In the genomic region with DNA sequence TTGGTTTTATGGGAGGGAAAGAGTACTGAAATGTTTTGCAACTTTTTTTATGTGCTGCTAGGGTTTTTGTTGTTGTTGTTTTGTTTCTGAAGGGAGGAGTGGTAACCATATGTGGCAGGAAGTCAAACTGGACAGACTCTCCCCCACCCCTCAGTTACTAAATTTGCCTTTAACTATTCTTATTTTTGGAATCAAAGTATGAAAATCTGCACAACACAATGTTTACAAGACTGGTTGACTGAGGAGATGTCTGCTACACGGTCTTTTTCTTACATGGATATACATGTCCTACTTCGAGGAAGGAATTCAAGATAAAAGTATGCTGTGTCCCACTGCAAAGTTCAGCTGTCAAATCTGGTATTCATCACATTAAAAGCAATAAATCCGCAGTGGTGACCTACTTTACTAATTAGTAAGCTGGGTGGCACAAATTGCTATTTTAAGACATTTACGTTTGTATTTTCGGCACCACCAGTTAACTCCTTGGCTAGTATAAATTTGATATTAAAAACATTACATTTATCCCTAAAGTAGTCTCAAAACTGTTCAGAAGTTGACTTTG, we compare ENCODE assay signal across 22 mouse cellular contexts. TPM values are rescaled to one million over a fixed set of nuclear protein-coding genes. Genes with fewer than 3 reads are reported as not detected.
DNase-seq lines count a peak whose midpoint lies in the region; TF ChIP-seq lines count a peak whose summit lies in the region.
"Had no signal": no experiment of that assay in that cellular context is flagged by ENCODE, and none has a peak within 500 bp of the region (broad histone marks: within the 10 kb centered on the region; RNA-seq: fewer than 3 reads in every experiment).

No protein-coding gene starts in this region.

- H3K27ac ChIP-seq in kidney, adult 2 months (ENCODE audit: insufficient read depth, low read depth, low read length), result no peak overlapping the region
- H3K27ac ChIP-seq in testis, adult 2 months (ENCODE audit: control insufficient read depth, insufficient read depth, low read depth, low read length), result peak overlapping the region; percentile 49; the same call in 1 of the 2 replicates
- H3K27ac ChIP-seq: forebrain, embryonic 10.5 days; hindbrain, embryonic 12.5 days; limb, embryonic 15.5 days; liver, embryonic 14.5 days; midbrain, embryonic 12.5 days; neural tube, embryonic 15.5 days; stomach, postnatal 0 days had no signal

- DNase-seq in kidney, adult 2 months, result peak; percentile 54
- no peak for DNase-seq in kidney, adult 18-20 months
- DNase-seq in testis, postnatal 14 days (ENCODE audit: low spot score), result no peak
- peak; percentile 86 for DNase-seq in retina, embryonic 14.5 days (ENCODE audit: low spot score)
- DNase-seq in layer of hippocampus, postnatal 14 days (ENCODE audit: low spot score in 2 of 2), result no peak
- no peak for DNase-seq in left cerebral cortex, adult 11 months (ENCODE audit: low spot score)
- DNase-seq: adrenal gland, postnatal 14 days; cerebellum, adult 8-10 months; gastrocnemius, postnatal 36 days; heart, postnatal 14 days; kidney, adult 11 months; lung, embryonic 14.5 days; right cerebral cortex, postnatal 14 days; thymus, postnatal 14 days had no signal

- TF ChIP-seq POLR2A in kidney, adult 2 months (IDR thresholded peaks at IDR 0.05; ENCODE audit: low read depth, low read length), result no peak
- TF ChIP-seq POLR2A in testis, adult 2 months (IDR thresholded peaks at IDR 0.05; ENCODE audit: control insufficient read depth, low read depth, low read length), result no peak

- no peak for TF ChIP-seq CTCF in kidney, adult 2 months (conservative IDR thresholded peaks at IDR 0.05; ENCODE audit: insufficient read depth, insufficient read length, low read depth, low read length)
- no peak for TF ChIP-seq CTCF in testis, adult 2 months (IDR thresholded peaks at IDR 0.05; ENCODE audit: control insufficient read depth, insufficient read depth, insufficient replicate concordance, low read depth, low read length)

- H3K27me3 ChIP-seq in kidney, adult 2 months (replicated peaks; ENCODE audit: control insufficient read depth, insufficient read depth, low read length), result no peaks in the 10 kb centered on the region
- H3K27me3 ChIP-seq in testis, adult 2 months (ENCODE audit: control insufficient read depth, insufficient read depth, low read length), result no peaks in the 10 kb centered on the region
- H3K27me3 ChIP-seq: hindbrain, embryonic 12.5 days; limb, embryonic 15.5 days; midbrain, embryonic 12.5 days; neural tube, embryonic 15.5 days had no signal

- H3K36me3 ChIP-seq in kidney, adult 2 months (ENCODE audit: control insufficient read depth, insufficient read depth, low read length), result peaks cover 4% of the 10 kb centered on the region; the same call in 1 of the 2 replicates
- peaks cover 3% of the 10 kb centered on the region for H3K36me3 ChIP-seq in testis, adult 2 months (ENCODE audit: control insufficient read depth, insufficient read depth, low read length)

- H3K4me3 ChIP-seq in kidney, adult 2 months (ENCODE audit: insufficient read depth, low read depth, low read length), result no peak overlapping the region
- H3K4me3 ChIP-seq in testis, adult 2 months (ENCODE audit: control insufficient read depth, low read depth, low read length), result no peak overlapping the region
- H3K4me3 ChIP-seq: forebrain, embryonic 10.5 days; hindbrain, embryonic 12.5 days; limb, embryonic 15.5 days; midbrain, embryonic 12.5 days; neural tube, embryonic 15.5 days had no signal

- WGBS in kidney, adult 2 months, result 42% methylated on average over 5 of the region's 5 CpGs

- peaks cover 10% of the 10 kb centered on the region; the same call in 1 of the 2 replicates for H3K4me1 ChIP-seq in kidney, adult 2 months (ENCODE audit: control insufficient read depth, insufficient read depth, low read length)
- no peaks in the 10 kb centered on the region for H3K4me1 ChIP-seq in testis, adult 2 months (ENCODE audit: control insufficient read depth, insufficient read depth, low read length)
- H3K4me1 ChIP-seq: forebrain, embryonic 10.5 days; hindbrain, embryonic 12.5 days; limb, embryonic 15.5 days; midbrain, embryonic 12.5 days; neural tube, embryonic 15.5 days had no signal

RNA-seq across cellular contexts. Expression of gene Cdc37l1, which starts 26.1 kb away (rescaled TPM):
- 13.5 and 15.6 TPM in 2 replicates for polyA plus RNA-seq in kidney, adult 2 months (2012; rRNA removed)
- 19.9 and 26.8 TPM in 2 replicates for polyA plus RNA-seq in testis, adult 2 months (2012; rRNA removed)
- 100 to 1,000 TPM in 1 of 2 experiments, 10 to 100 TPM in 1; 93.5 to 100 TPM for total RNA-seq in layer of hippocampus, postnatal 14 days (2021)

RNA-seq across cellular contexts. Expression of gene Ak3, which starts 31.5 kb away (rescaled TPM):
- 155 and 160 TPM in 2 replicates for polyA plus RNA-seq in kidney, adult 2 months (2012; rRNA removed)
- 13.2 and 13.6 TPM in 2 replicates for polyA plus RNA-seq in testis, adult 2 months (2012; rRNA removed)
- total RNA-seq in layer of hippocampus, postnatal 14 days (2021), result 10 to 100 TPM; 57.5 to 57.6 TPM

RNA-seq across cellular contexts. Expression of gene 4430402I18Rik, which starts 48.7 kb away (rescaled TPM):
- polyA plus RNA-seq in kidney, adult 2 months (2012; rRNA removed), result 8.1 and 9.0 TPM in 2 replicates
- polyA plus RNA-seq in testis, adult 2 months (2012; rRNA removed), result 190 and 233 TPM in 2 replicates
- 1 to 10 TPM; 6.1 to 9.4 TPM for total RNA-seq in layer of hippocampus, postnatal 14 days (2021)

RNA-seq across cellular contexts. Expression of gene Plpp6, which starts 52.5 kb away (rescaled TPM):
- 14.2 and 14.8 TPM in 2 replicates for polyA plus RNA-seq in kidney, adult 2 months (2012; rRNA removed)
- polyA plus RNA-seq in testis, adult 2 months (2012; rRNA removed), result 29.3 and 30.2 TPM in 2 replicates
- total RNA-seq in layer of hippocampus, postnatal 14 days (2021), result 10 to 100 TPM; 42.5 to 50.6 TPM

Comparison
In these comparisons a context has a peak if more than half of its experiments do, and no peak if none do; other contexts are left out.
1. DNase-seq: peak in kidney, adult 2 months (single experiment) and retina, embryonic 14.5 days (single experiment); none in kidney, adult 18-20 months (single experiment), testis, postnatal 14 days (single experiment), layer of hippocampus, postnatal 14 days (0 of 2) and left cerebral cortex, adult 11 months (single experiment).
2. RNA of gene Ak3, which starts 31.5 kb away (polyA plus RNA-seq): 155 to 160 TPM in kidney, adult 2 months; 13.2 to 13.6 TPM in testis, adult 2 months; every median in the first group is over 10 times any median in the second.
3. RNA of gene 4430402I18Rik, which starts 48.7 kb away (polyA plus RNA-seq): 190 to 233 TPM in testis, adult 2 months; 8.1 to 9.0 TPM in kidney, adult 2 months; every median in the first group is over 10 times any median in the second.